Mouse (Mus musculus): ENCODE data around the gene Abhd17c.

- TF ChIP-seq CTCF (IDR thresholded peaks at IDR 0.05; ENCODE audit: low read depth), result no peak
- peak; percentile 30; the same call in 1 of the 2 replicates for TF ChIP-seq EP300 (IDR thresholded peaks at IDR 0.05; ENCODE audit: low read depth)
Measured at GRCm38 (mm10) chr7:84166721-84167419, 15.2 kb upstream of the Abhd17c start.

All from liver, postnatal 0 days (tissue).